Mouse (Mus musculus) kidney, adult 10 weeks (tissue): ENCODE measurements around the gene Gm20865. TPM values are rescaled to one million over a fixed set of nuclear protein-coding genes. Genes with fewer than 3 reads are reported as not detected.

Experiments
- polyA plus RNA-seq: library from polyadenylated mRNA; stranded (reverse); fragments of 350-450 nt; fragmentation: Illumina TruSeq; extraction: RNeasy Lipid Tissue Mini Kit (QIAGEN cat#74804); gene quantifications from one replicate; pipeline ENCODE4 v1.2.3, GENCODE M21; 2014; ENCODE audit warnings: low read depth, low replicate concordance

Gene Gm20865
- polyA plus RNA-seq, result not detected

DNA sequence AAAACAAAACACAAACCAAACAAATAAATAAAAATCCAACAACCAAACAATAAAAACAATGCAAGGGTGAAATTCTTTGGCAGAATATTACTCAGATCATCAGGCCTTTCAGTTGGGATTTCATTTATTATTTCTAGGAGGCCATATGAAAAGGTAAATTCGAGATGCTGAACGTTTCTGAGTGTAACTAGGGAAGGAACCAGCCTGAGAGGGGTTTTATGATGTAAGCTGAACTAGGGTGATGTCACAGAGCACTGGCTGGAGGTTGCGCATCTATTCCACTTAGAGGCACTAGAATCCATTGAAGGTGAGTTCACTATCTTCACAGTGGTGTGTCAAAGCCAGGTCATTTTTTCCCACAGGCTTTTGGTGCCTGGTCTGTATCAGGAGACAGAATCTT lies at the start of gene Gm20865:
Gene Gm20865, plus strand, starts transcription at position 301 of the 400 bp plus-strand sequence.

Other genes starting within 250 kb of the Gm20865 start
- gene Gm29866, start 247.9 kb upstream of the Gm20865 start, polyA plus RNA-seq, result not detected
- not detected for gene Gm20909, start 77.0 kb upstream of the Gm20865 start, polyA plus RNA-seq